Mouse (Mus musculus): ENCODE results near the gene Dcaf6.
A peak's percentile ranks its signal among the peaks of the same experiment; 100 is the strongest.

DNA sequence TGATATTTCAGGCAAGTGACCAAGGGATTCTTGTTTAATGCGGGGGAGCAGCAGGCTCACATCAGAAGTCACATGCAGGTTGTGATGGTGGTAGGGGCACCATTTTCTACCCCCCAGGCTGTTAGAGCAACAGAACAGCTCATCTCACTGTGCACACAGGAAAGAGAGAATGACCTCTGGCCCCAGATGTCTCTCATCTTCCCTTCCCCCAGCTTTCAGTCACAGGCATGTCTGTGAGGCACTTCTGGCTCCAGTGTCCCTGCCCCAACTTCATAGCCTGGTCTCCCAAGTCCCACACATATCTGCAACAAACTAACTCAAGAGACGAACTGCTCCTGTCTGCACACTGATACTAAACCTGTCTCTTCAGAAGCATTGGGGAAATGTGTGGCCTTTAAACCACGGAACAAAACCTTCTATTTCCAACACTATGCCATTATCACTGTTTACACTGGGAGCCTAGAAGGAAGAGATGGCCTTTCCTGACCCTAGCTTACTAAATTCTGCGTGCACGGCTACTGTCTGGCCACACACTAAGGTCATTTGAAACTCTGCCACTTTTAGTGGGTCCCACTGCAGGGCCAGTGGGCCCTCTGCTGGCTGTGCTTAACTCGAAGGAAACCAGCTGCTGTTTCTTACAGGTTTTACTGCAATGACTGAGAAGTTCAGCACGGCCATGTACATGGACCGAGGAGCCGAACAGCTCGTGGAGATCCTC lies 43.2 kb upstream of the Dcaf6 start:
- TF ChIP-seq POLR2A (IDR thresholded peaks at IDR 0.05; ENCODE audit: borderline replicate concordance, low read depth, low read length) (no peak), CTCF (IDR thresholded peaks at IDR 0.05; ENCODE audit: low read depth, low read length) (peak; percentile 30; the same call in 1 of the 2 replicates)
